Mouse (Mus musculus): ENCODE results near the gene Mrpl19. TPM values are rescaled to one million over a fixed set of nuclear protein-coding genes. Genes with fewer than 3 reads are reported as not detected.

Gene Mrpl19
- total RNA-seq, 1 experiment: 28.2 TPM

- in situ Hi-C loops (cut with MboI; ENCODE audit: low sequenced_read_pairs in 2 of 2, unreplicated experiment in 2 of 2): no loop called here
- DNase-seq (ENCODE audit: low read depth, low spot score): no peak
- Histone ChIP-seq H3K9ac (ENCODE audit: insufficient read depth, low read depth, low read length, poor library complexity, severe bottlenecking) (no peak overlapping the region), H3K4me1 (ENCODE audit: control insufficient read depth in 2 of 2, insufficient read depth in 2 of 2, low read length in 2 of 2, poor library complexity in 1 of 2) (no peaks in the 10 kb centered on the region), H3K4me3 (ENCODE audit: insufficient read depth in 1 of 2, low read depth in 1 of 2, low read length in 2 of 2, poor library complexity in 1 of 2, severe bottlenecking in 1 of 2) (no peak overlapping the region), H3K27ac (ENCODE audit: insufficient read depth, low read depth, low read length, poor library complexity, severe bottlenecking) (no peak overlapping the region), H3K9me3 (ENCODE audit: control insufficient read depth, insufficient read depth, low read depth, low read length) (no peaks in the 10 kb centered on the region), H3K36me3 (ENCODE audit: control insufficient read depth, insufficient read depth, low read length, poor library complexity, severe bottlenecking) (peaks cover 21% of the 10 kb centered on the region)
- TF ChIP-seq MAFK (IDR thresholded peaks at IDR 0.05; ENCODE audit: insufficient read depth, low read depth, low read length) (no peak), HCFC1 (IDR thresholded peaks at IDR 0.05; ENCODE audit: borderline replicate concordance, insufficient read depth, low read length) (no peak), ZNF384 (IDR thresholded peaks at IDR 0.05; ENCODE audit: low read depth, low read length) (no peak), ZC3H11A (IDR thresholded peaks at IDR 0.05; ENCODE audit: borderline replicate concordance, low read depth, low read length) (no peak), CHD2 (IDR thresholded peaks at IDR 0.05; ENCODE audit: low read depth, low read length) (no peak)
These were observed 5.5 kb downstream of the Mrpl19 start for GRCm38 (mm10) chr6:81960284-81960683.

GRCm38 (mm10) chr6:81959866-81960265 lies 5.9 kb downstream of the Mrpl19 start:
- Histone ChIP-seq H3K4me3 (ENCODE audit: insufficient read depth in 1 of 2, low read depth in 1 of 2, low read length in 2 of 2, poor library complexity in 1 of 2, severe bottlenecking in 1 of 2) (no peak overlapping the region), H3K36me3 (ENCODE audit: control insufficient read depth, insufficient read depth, low read length, poor library complexity, severe bottlenecking) (peaks cover 21% of the 10 kb centered on the region), H3K9me3 (ENCODE audit: control insufficient read depth, insufficient read depth, low read depth, low read length) (no peaks in the 10 kb centered on the region), H3K9ac (ENCODE audit: insufficient read depth, low read depth, low read length, poor library complexity, severe bottlenecking) (no peak overlapping the region), H3K4me1 (ENCODE audit: control insufficient read depth in 2 of 2, insufficient read depth in 2 of 2, low read length in 2 of 2, poor library complexity in 1 of 2) (no peaks in the 10 kb centered on the region), H3K27ac (ENCODE audit: insufficient read depth, low read depth, low read length, poor library complexity, severe bottlenecking) (no peak overlapping the region)
- DNase-seq (ENCODE audit: low read depth, low spot score): no peak
- in situ Hi-C loops (cut with MboI; ENCODE audit: low sequenced_read_pairs in 2 of 2, unreplicated experiment in 2 of 2): no loop called here
- TF ChIP-seq ZC3H11A (IDR thresholded peaks at IDR 0.05; ENCODE audit: borderline replicate concordance, low read depth, low read length) (no peak), CHD2 (IDR thresholded peaks at IDR 0.05; ENCODE audit: low read depth, low read length) (no peak), MAFK (IDR thresholded peaks at IDR 0.05; ENCODE audit: insufficient read depth, low read depth, low read length) (no peak), HCFC1 (IDR thresholded peaks at IDR 0.05; ENCODE audit: borderline replicate concordance, insufficient read depth, low read length) (no peak), ZNF384 (IDR thresholded peaks at IDR 0.05; ENCODE audit: low read depth, low read length) (no peak)

GRCm38 (mm10) chr6:81957992-81958391 lies 7.8 kb downstream of the Mrpl19 start:
- Histone ChIP-seq H3K9me3 (ENCODE audit: control insufficient read depth, insufficient read depth, low read depth, low read length) (no peaks in the 10 kb centered on the region), H3K9ac (ENCODE audit: insufficient read depth, low read depth, low read length, poor library complexity, severe bottlenecking) (no peak overlapping the region), H3K36me3 (ENCODE audit: control insufficient read depth, insufficient read depth, low read length, poor library complexity, severe bottlenecking) (peaks cover 21% of the 10 kb centered on the region), H3K27ac (ENCODE audit: insufficient read depth, low read depth, low read length, poor library complexity, severe bottlenecking) (no peak overlapping the region), H3K4me1 (ENCODE audit: control insufficient read depth in 2 of 2, insufficient read depth in 2 of 2, low read length in 2 of 2, poor library complexity in 1 of 2) (no peaks in the 10 kb centered on the region), H3K4me3 (ENCODE audit: insufficient read depth in 1 of 2, low read depth in 1 of 2, low read length in 2 of 2, poor library complexity in 1 of 2, severe bottlenecking in 1 of 2) (no peak overlapping the region)
- DNase-seq (ENCODE audit: low read depth, low spot score): no peak
- in situ Hi-C loops (cut with MboI; ENCODE audit: low sequenced_read_pairs in 2 of 2, unreplicated experiment in 2 of 2): no loop called here
- TF ChIP-seq HCFC1 (IDR thresholded peaks at IDR 0.05; ENCODE audit: borderline replicate concordance, insufficient read depth, low read length): no peak
- TF ChIP-seq CHD2 (IDR thresholded peaks at IDR 0.05; ENCODE audit: low read depth, low read length): no peak
- TF ChIP-seq ZNF384 (IDR thresholded peaks at IDR 0.05; ENCODE audit: low read depth, low read length): no peak
- no peak for TF ChIP-seq ZC3H11A (IDR thresholded peaks at IDR 0.05; ENCODE audit: borderline replicate concordance, low read depth, low read length)
- no peak for TF ChIP-seq MAFK (IDR thresholded peaks at IDR 0.05; ENCODE audit: insufficient read depth, low read depth, low read length)

- DNase-seq (ENCODE audit: low read depth, low spot score): peak; percentile 40
- no peak overlapping the region for H3K27ac ChIP-seq (ENCODE audit: insufficient read depth, low read depth, low read length, poor library complexity, severe bottlenecking)
- no peaks in the 10 kb centered on the region for H3K9me3 ChIP-seq (ENCODE audit: control insufficient read depth, insufficient read depth, low read depth, low read length)
- H3K4me1 ChIP-seq (ENCODE audit: control insufficient read depth in 2 of 2, insufficient read depth in 2 of 2, low read length in 2 of 2, poor library complexity in 1 of 2): no peaks in the 10 kb centered on the region
- H3K9ac ChIP-seq (ENCODE audit: insufficient read depth, low read depth, low read length, poor library complexity, severe bottlenecking): no peak overlapping the region
- H3K36me3 ChIP-seq (ENCODE audit: control insufficient read depth, insufficient read depth, low read length, poor library complexity, severe bottlenecking): peaks cover 19% of the 10 kb centered on the region
- no peak for TF ChIP-seq MAFK (IDR thresholded peaks at IDR 0.05; ENCODE audit: insufficient read depth, low read depth, low read length)
- no peak for TF ChIP-seq CHD2 (IDR thresholded peaks at IDR 0.05; ENCODE audit: low read depth, low read length)
- no peak for TF ChIP-seq ZNF384 (IDR thresholded peaks at IDR 0.05; ENCODE audit: low read depth, low read length)
- no peak for TF ChIP-seq ZC3H11A (IDR thresholded peaks at IDR 0.05; ENCODE audit: borderline replicate concordance, low read depth, low read length)
- TF ChIP-seq HCFC1 (IDR thresholded peaks at IDR 0.05; ENCODE audit: borderline replicate concordance, insufficient read depth, low read length): no peak
- no peak overlapping the region for H3K4me3 ChIP-seq (ENCODE audit: insufficient read depth in 1 of 2, low read depth in 1 of 2, low read length in 2 of 2, poor library complexity in 1 of 2, severe bottlenecking in 1 of 2)
- in situ Hi-C loops (cut with MboI; ENCODE audit: low sequenced_read_pairs in 2 of 2, unreplicated experiment in 2 of 2): no loop called here
These were observed 9.4 kb downstream of the Mrpl19 start for GRCm38 (mm10) chr6:81956399-81956798.

- Histone ChIP-seq H3K4me1 (ENCODE audit: control insufficient read depth in 2 of 2, insufficient read depth in 2 of 2, low read length in 2 of 2, poor library complexity in 1 of 2) (no peaks in the 10 kb centered on the region), H3K4me3 (ENCODE audit: insufficient read depth in 1 of 2, low read depth in 1 of 2, low read length in 2 of 2, poor library complexity in 1 of 2, severe bottlenecking in 1 of 2) (no peak overlapping the region), H3K9ac (ENCODE audit: insufficient read depth, low read depth, low read length, poor library complexity, severe bottlenecking) (no peak overlapping the region), H3K27ac (ENCODE audit: insufficient read depth, low read depth, low read length, poor library complexity, severe bottlenecking) (no peak overlapping the region), H3K9me3 (ENCODE audit: control insufficient read depth, insufficient read depth, low read depth, low read length) (no peaks in the 10 kb centered on the region), H3K36me3 (ENCODE audit: control insufficient read depth, insufficient read depth, low read length, poor library complexity, severe bottlenecking) (peaks cover 16% of the 10 kb centered on the region)
- TF ChIP-seq CHD2 (IDR thresholded peaks at IDR 0.05; ENCODE audit: low read depth, low read length): no peak
- no peak for TF ChIP-seq ZC3H11A (IDR thresholded peaks at IDR 0.05; ENCODE audit: borderline replicate concordance, low read depth, low read length)
- no peak for TF ChIP-seq MAFK (IDR thresholded peaks at IDR 0.05; ENCODE audit: insufficient read depth, low read depth, low read length)
- no peak for TF ChIP-seq ZNF384 (IDR thresholded peaks at IDR 0.05; ENCODE audit: low read depth, low read length)
- in situ Hi-C loops (cut with MboI; ENCODE audit: low sequenced_read_pairs in 2 of 2, unreplicated experiment in 2 of 2): no loop called here
- no peak for DNase-seq (ENCODE audit: low read depth, low spot score)
These were observed 10.6 kb downstream of the Mrpl19 start for GRCm38 (mm10) chr6:81955133-81955532.
